Mouse (Mus musculus): ENCODE measurements around the gene Kcnj11. TPM values are rescaled to one million over a fixed set of nuclear protein-coding genes. Genes with fewer than 3 reads are reported as not detected.

The Kcnj11 gene
- total RNA-seq, 2 experiments from 2014 or later, result not detected

DNA sequence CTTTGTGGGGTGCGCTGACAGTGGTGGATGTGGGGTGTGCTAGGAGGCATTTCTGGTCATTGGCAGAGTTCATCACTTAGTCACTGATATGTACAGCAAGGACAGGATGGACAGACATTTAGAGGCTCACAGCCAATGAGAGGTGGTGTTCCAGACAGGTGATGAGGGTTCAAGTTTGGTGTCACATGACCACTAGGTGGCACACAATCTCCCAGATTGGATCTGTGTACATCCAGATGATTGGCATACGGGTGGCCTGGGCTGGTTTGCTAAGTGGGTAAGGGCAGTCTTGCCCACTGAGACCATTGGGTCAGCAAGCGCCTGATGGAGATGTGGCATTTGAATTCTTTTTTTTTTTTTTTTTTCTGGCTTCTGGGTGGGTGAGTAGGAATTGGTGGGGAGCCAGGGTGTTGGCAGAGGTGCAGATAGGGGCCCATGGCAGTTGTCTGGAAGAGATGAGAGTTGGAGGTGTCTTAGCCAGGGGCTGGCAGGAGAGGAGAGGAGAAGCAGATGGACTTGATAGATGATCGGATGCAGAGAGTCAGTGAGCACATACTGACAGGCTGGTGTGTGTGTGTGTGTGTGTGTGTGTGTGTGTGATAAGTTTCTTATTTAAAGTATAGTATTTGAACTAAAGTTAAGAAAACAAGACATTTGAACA lies 48.3 kb downstream of the Kcnj11 start:
- peak; percentile 91 for ATAC-seq (replicated peaks; ENCODE audit: poor library complexity)

DNA sequence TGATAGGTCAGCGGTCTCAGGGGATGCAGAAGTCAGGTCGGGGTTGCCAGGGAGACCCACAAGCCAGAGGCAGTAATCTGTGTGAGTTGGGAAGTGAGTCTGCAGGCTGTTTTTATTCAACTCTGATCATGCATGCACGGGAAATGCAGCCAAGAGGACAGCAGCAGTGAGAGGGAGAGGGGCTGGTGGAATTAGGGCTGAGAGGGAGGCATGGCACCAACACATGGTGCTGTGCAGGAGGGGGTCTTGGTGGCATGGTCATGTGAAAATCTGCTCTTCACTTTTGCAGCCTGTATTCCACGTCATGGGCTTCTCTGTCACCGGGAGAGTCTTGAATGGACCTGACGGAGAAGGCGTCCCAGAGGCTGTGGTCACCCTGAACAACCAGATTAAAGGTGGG lies 50.6 kb downstream of the Kcnj11 start:
- no peak for ATAC-seq (replicated peaks; ENCODE audit: poor library complexity)

DNA sequence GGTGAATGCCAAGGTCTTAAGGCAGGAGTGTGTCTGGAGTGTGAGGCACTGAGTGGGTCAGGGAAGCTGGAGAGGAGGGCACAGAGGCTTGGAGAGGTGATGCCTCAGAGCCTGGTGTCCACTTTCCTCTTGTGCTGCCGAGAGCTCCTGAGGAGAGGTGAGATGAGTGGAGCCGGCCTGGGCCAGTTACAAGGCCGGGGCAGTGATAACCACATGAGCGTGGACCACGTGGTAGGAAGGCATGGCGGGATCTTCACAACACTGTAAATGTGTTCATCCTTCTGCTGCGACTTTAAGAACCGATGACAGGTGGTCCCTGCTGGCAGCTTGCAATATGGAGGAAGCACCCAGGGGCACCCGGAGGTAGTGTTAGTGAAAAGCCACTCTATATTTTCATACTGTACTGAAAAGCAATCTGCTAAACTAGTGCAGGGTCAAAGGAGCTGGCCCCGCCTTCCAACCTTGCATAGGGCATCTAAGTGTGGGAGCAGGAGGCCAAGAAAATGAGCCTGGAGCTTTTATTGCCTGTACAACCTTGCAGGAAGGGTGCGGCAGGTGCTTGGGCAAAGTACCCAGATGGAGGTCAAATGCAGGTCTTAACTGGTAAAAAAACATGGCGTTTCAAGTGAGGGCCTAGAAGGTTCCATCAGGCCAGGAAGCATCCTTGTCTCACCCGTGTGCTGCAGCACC lies 52.5 kb downstream of the Kcnj11 start:
- ATAC-seq (replicated peaks; ENCODE audit: poor library complexity), result no peak

DNA sequence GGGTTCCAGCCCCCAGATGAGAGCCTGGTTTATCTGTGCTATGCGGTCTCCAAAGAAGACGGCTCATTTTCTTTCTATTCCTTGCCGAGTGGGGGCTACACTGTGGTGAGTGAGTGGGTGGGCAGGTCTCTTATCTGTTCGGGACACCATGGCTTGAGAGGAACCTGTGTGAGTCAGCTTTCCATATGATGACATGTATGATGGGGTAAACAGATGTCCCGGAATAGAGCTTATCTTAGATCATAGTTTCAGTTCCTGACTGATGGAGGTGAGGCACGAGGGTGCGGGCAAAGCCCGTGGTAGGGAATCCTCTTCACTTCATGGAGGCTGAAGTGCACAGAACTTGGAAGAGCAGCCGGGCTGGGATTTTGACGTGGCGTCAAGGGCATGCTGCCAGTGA lies 54.7 kb downstream of the Kcnj11 start:
- peak; percentile 20; the same call in 1 of the 2 replicates for ATAC-seq (replicated peaks; ENCODE audit: poor library complexity)

DNA sequence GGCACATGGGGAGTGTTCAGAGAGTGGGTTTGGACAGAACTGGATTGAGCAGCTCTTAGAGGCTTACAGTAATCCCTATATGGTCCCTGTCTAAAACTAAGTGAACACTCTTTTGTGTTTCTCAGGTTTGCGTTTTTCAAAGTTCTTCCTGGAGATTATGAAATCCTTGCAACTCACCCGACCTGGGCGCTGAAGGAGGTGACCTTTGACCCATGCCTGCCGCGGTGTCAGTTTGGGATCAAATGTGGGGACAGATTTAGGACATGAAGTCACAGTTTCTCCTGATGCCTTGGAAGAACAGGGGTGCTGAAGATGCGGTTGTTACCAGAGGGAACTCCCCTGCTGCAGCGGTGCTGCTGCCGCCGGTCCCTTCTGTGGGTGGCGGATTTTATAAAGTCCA lies 56.5 kb downstream of the Kcnj11 start:
- ATAC-seq (replicated peaks; ENCODE audit: poor library complexity), result no peak

Other genes starting within 250 kb of the Kcnj11 start
- 113 and 145 TPM in 2 replicates for gene Kdelr1, start 228.0 kb downstream of the Kcnj11 start, total RNA-seq (2015)
- gene Kdelr1, start 228.0 kb downstream of the Kcnj11 start, total RNA-seq (2017), result 68.3 and 73.1 TPM in 2 replicates
- not detected in 2 replicates for gene Grin2d, start 222.4 kb downstream of the Kcnj11 start, total RNA-seq (2015)
- under 0.01 TPM in 1 of 2 replicates, not detected in the other for gene Grin2d, start 222.4 kb downstream of the Kcnj11 start, total RNA-seq (2017)
- gene Syngr4, start 204.1 kb downstream of the Kcnj11 start, total RNA-seq (2015), result 1.3 and 1.5 TPM in 2 replicates
- gene Syngr4, start 204.1 kb downstream of the Kcnj11 start, total RNA-seq (2017), result 2.1 TPM in 1 of 2 replicates, not detected in the other
- 5.3 TPM in 2 replicates for gene Tmem143, start 203.8 kb downstream of the Kcnj11 start, total RNA-seq (2015)
- gene Tmem143, start 203.8 kb downstream of the Kcnj11 start, total RNA-seq (2017), result 8.1 and 17.2 TPM in 2 replicates
- 238 and 280 TPM in 2 replicates for gene Emp3, start 179.4 kb downstream of the Kcnj11 start, total RNA-seq (2015)
- gene Emp3, start 179.4 kb downstream of the Kcnj11 start, total RNA-seq (2017), result 186 and 203 TPM in 2 replicates
- 0.99 and 2.0 TPM in 2 replicates for gene Ccdc114, start 176.7 kb downstream of the Kcnj11 start, total RNA-seq (2015)
- 2.6 and 3.3 TPM in 2 replicates for gene Ccdc114, start 176.7 kb downstream of the Kcnj11 start, total RNA-seq (2017)
- gene Abcc6, start 70.5 kb downstream of the Kcnj11 start, total RNA-seq (2015), result not detected in 2 replicates
- not detected in 2 replicates for gene Abcc6, start 70.5 kb downstream of the Kcnj11 start, total RNA-seq (2017)
- gene Nomo1, start 67.1 kb downstream of the Kcnj11 start, total RNA-seq (2015), result 38.6 and 39.3 TPM in 2 replicates
- 53.2 and 57.4 TPM in 2 replicates for gene Nomo1, start 67.1 kb downstream of the Kcnj11 start, total RNA-seq (2017)
- not detected in 2 replicates for gene Abcc8, start 79.3 kb upstream of the Kcnj11 start, total RNA-seq (2015)
- gene Abcc8, start 79.3 kb upstream of the Kcnj11 start, total RNA-seq (2017), result not detected in 2 replicates
- gene Ush1c, start 137.7 kb upstream of the Kcnj11 start, total RNA-seq (2015), result not detected in 2 replicates
- gene Ush1c, start 137.7 kb upstream of the Kcnj11 start, total RNA-seq (2017), result not detected in 2 replicates
- not detected in 2 replicates for gene Otog, start 140.2 kb upstream of the Kcnj11 start, total RNA-seq (2015)
- not detected in 2 replicates for gene Otog, start 140.2 kb upstream of the Kcnj11 start, total RNA-seq (2017)

Measured in megakaryocyte progenitor cell, adult 5-6 weeks (primary cell).